Mouse (Mus musculus) ovary, postnatal 10 days (tissue): ENCODE measurements around the gene Cacna2d2.

ENCODE experiments used
- DNase-seq: peaks from one replicate; pipeline ENCODE4 v3.0.0; 2022; ENCODE audit warnings: low spot score

Cacna2d2 gene

GRCm38 (mm10) chr9:107496359-107496758, 96.9 kb downstream of the Cacna2d2 start:
- no peak for DNase-seq

- DNase-seq: no peak
These were observed 101.4 kb downstream of the Cacna2d2 start for GRCm38 (mm10) chr9:107500708-107501286.

- no peak for DNase-seq
These were observed 102.9 kb downstream of the Cacna2d2 start for GRCm38 (mm10) chr9:107502131-107502846.

- DNase-seq: no peak
These were observed 105.5 kb downstream of the Cacna2d2 start for GRCm38 (mm10) chr9:107504662-107505537.

GRCm38 (mm10) chr9:107508266-107508665, 108.9 kb downstream of the Cacna2d2 start:
- no peak for DNase-seq

GRCm38 (mm10) chr9:107510384-107511100, 111.1 kb downstream of the Cacna2d2 start:
- no peak for DNase-seq

GRCm38 (mm10) chr9:107511436-107511835, 112.0 kb downstream of the Cacna2d2 start:
- no peak for DNase-seq

- DNase-seq: no peak
These were observed 112.9 kb downstream of the Cacna2d2 start for GRCm38 (mm10) chr9:107512326-107512725.

- peak; percentile 73 for DNase-seq
These were observed 115.0 kb downstream of the Cacna2d2 start for GRCm38 (mm10) chr9:107514303-107514955.

GRCm38 (mm10) chr9:107520331-107520730, 120.9 kb downstream of the Cacna2d2 start:
- no peak for DNase-seq

GRCm38 (mm10) chr9:107521190-107521589, 121.8 kb downstream of the Cacna2d2 start:
- no peak for DNase-seq

- DNase-seq: no peak
These were observed 122.4 kb downstream of the Cacna2d2 start for GRCm38 (mm10) chr9:107521711-107522399.

GRCm38 (mm10) chr9:107522400-107522711, 122.9 kb downstream of the Cacna2d2 start:
- no peak for DNase-seq

GRCm38 (mm10) chr9:107526198-107527026, 127.0 kb downstream of the Cacna2d2 start:
- peak; percentile 56 for DNase-seq

- DNase-seq: peak; percentile 75
These were observed 134.5 kb downstream of the Cacna2d2 start, which contains the start of gene Tmem115 for GRCm38 (mm10) chr9:107533791-107534407. TSS of gene Tmem115 (plus strand) at chr9:107533945.

- no peak for DNase-seq
These were observed 135.2 kb downstream of the Cacna2d2 start for GRCm38 (mm10) chr9:107534408-107535202.

- no peak for DNase-seq
These were observed 138.8 kb downstream of the Cacna2d2 start for GRCm38 (mm10) chr9:107538231-107538630.

GRCm38 (mm10) chr9:107538711-107539110, 139.3 kb downstream of the Cacna2d2 start:
- no peak for DNase-seq

GRCm38 (mm10) chr9:107539940-107540339, 140.5 kb downstream of the Cacna2d2 start:
- DNase-seq: no peak
